Comparison of ENCODE assay signal across 18 mouse cellular contexts in genomic region chr6:35297516-35298227, GRCm38 (mm10). TPM values are rescaled to one million over a fixed set of nuclear protein-coding genes. Genes with fewer than 3 reads are reported as not detected.
A peak's percentile ranks its signal among the peaks of the same experiment; 100 is the strongest.
DNase-seq lines count a peak whose midpoint lies in the region; ATAC-seq and TF ChIP-seq lines count a peak whose summit lies in the region.
"Had no signal": no experiment of that assay in that cellular context is flagged by ENCODE, and none has a peak within 500 bp of the region (broad histone marks: within the 10 kb centered on the region; RNA-seq: fewer than 3 reads in every experiment).

No protein-coding gene starts in this region.

- no peak overlapping the region for H3K4me2 ChIP-seq in liver, embryonic 11.5 days
- H3K4me2 ChIP-seq: midbrain, embryonic 13.5 days; neural tube, embryonic 13.5 days had no signal

- TF ChIP-seq CTCF in heart, adult 2 months (IDR thresholded peaks at IDR 0.05): no peak

- H3K27ac ChIP-seq in heart, adult 2 months: peak overlapping the region; percentile 72
- no peak overlapping the region for H3K27ac ChIP-seq in liver, embryonic 11.5 days (ENCODE audit: low read depth, low read length)
- H3K27ac ChIP-seq: hindbrain, postnatal 0 days; limb, embryonic 10.5 days; midbrain, embryonic 13.5 days; neural tube, embryonic 13.5 days had no signal

- H3K4me3 ChIP-seq in heart, adult 2 months: no peak overlapping the region
- no peak overlapping the region for H3K4me3 ChIP-seq in liver, embryonic 11.5 days (ENCODE audit: low read depth, low read length)
- H3K4me3 ChIP-seq: erythroblast, embryonic 14.5 days; limb, embryonic 10.5 days; midbrain, embryonic 13.5 days; neural tube, embryonic 13.5 days had no signal

- no peak for TF ChIP-seq POLR2A in heart, adult 2 months (IDR thresholded peaks at IDR 0.05; ENCODE audit: insufficient read depth, low read depth, low read length)

- no peak overlapping the region for H3K9ac ChIP-seq in heart, adult 2 months (ENCODE audit: low read depth, low read length)
- H3K9ac ChIP-seq in liver, embryonic 11.5 days (ENCODE audit: low read depth, low read length): no peak overlapping the region
- H3K9ac ChIP-seq: midbrain, embryonic 13.5 days; neural tube, embryonic 13.5 days had no signal

- intact Hi-C loops in heart, adult 2 months (cut with DNase I): loop anchor here (2.0 to 10.0 kb wide), 2 partner anchors 45 to 67 kb away; no protein-coding TSS in a partner anchor
- intact Hi-C loops in heart, postnatal 25 days (cut with DNase I): loop anchor here (5.0 kb wide), 1 partner anchor 40 kb away; no protein-coding TSS in a partner anchor

- DNase-seq in heart, adult 2 months: no peak
- no peak for DNase-seq in heart, postnatal 25 days (ENCODE audit: low spot score)
- DNase-seq in kidney, adult 11 months: peak; percentile 86
- no peak for DNase-seq in kidney, postnatal 10 days
- no peak for DNase-seq in liver, embryonic 11.5 days (ENCODE audit: low spot score)
- no peak for DNase-seq in liver
- DNase-seq in cerebellum, adult 9-11 months: no peak

- H3K27me3 ChIP-seq in heart, adult 2 months (ENCODE audit: control insufficient read depth, insufficient read depth, low read length): no peaks in the 10 kb centered on the region
- no peaks in the 10 kb centered on the region for H3K27me3 ChIP-seq in liver, embryonic 11.5 days (replicated peaks; ENCODE audit: control insufficient read depth, insufficient read depth, low read length)
- H3K27me3 ChIP-seq: midbrain, embryonic 13.5 days; neural tube, embryonic 13.5 days had no signal

- no peaks in the 10 kb centered on the region for H3K79me2 ChIP-seq in heart, adult 2 months (replicated peaks; ENCODE audit: control insufficient read depth, insufficient read depth, low read length)

- ATAC-seq in liver, embryonic 11.5 days (replicated peaks; ENCODE audit: low FRiP score): 0 out of 2 replicates have a peak, but pooled peaks have one; percentile 10
- no peak for ATAC-seq in erythroblast, adult 5-6 weeks (replicated peaks; ENCODE audit: low FRiP score, poor library complexity, severe bottlenecking)
- ATAC-seq: intestine, postnatal 0 days; midbrain, embryonic 13.5 days had no signal

- peaks cover 8% of the 10 kb centered on the region for H3K4me1 ChIP-seq in heart, adult 2 months (ENCODE audit: control insufficient read depth, insufficient read depth, low read length)
- no peaks in the 10 kb centered on the region for H3K4me1 ChIP-seq in liver, embryonic 11.5 days (replicated peaks; ENCODE audit: control insufficient read depth, insufficient read depth, low read length)
- H3K4me1 ChIP-seq: limb, embryonic 10.5 days had no signal

- WGBS in heart, adult 2 months: 86% methylated on average over 7 of the region's 7 CpGs
- WGBS in liver, embryonic 11.5 days: 88% methylated on average over 7 of the region's 7 CpGs

- H3K36me3 ChIP-seq in heart, adult 2 months (ENCODE audit: control insufficient read depth, insufficient read depth, low read length): no peaks in the 10 kb centered on the region
- H3K36me3 ChIP-seq in liver, embryonic 11.5 days (ENCODE audit: control insufficient read depth, insufficient read depth, low read length): no peaks in the 10 kb centered on the region
- H3K36me3 ChIP-seq: limb, embryonic 10.5 days; midbrain, embryonic 13.5 days; neural tube, embryonic 13.5 days had no signal

- no peaks in the 10 kb centered on the region for H3K9me3 ChIP-seq in liver, embryonic 11.5 days (ENCODE audit: control insufficient read depth, low read length)
- H3K9me3 ChIP-seq: limb, embryonic 10.5 days; midbrain, embryonic 13.5 days; neural tube, embryonic 13.5 days had no signal

- TF ChIP-seq EP300 in heart, adult 2 months (IDR thresholded peaks at IDR 0.05; ENCODE audit: insufficient read depth, low read depth, low read length): no peak

RNA-seq across cellular contexts. Expression of gene Slc13a4, which starts 10.3 kb away (rescaled TPM):
- total RNA-seq in heart, adult 2 months (2021): not detected
- 0.53 and 0.70 TPM in 2 replicates for polyA plus RNA-seq in heart, adult 2 months (2012; rRNA removed)
- under 1 TPM; 0.08 to 0.16 TPM for total RNA-seq in heart, postnatal 25 days (2021)
- polyA plus RNA-seq in liver, embryonic 11.5 days (2014; fragmentation: Nextera tagmentation; extraction: Ambion mirVana): 0.15 and 0.31 TPM in 2 replicates
- not detected in 2 replicates for total RNA-seq in erythroblast, adult 5-6 weeks (2015; ENCODE audit: low replicate concordance)
- not detected in 2 replicates for total RNA-seq in erythroblast, adult 5-6 weeks (2017; ENCODE audit: low replicate concordance)
- total RNA-seq: common myeloid progenitor, adult 5-6 weeks; hematopoietic stem cell, adult 5-6 weeks had no signal
- polyA plus RNA-seq: erythroblast, embryonic 14.5 days had no signal

RNA-seq across cellular contexts. Expression of gene Fam180a, which starts 28.3 kb away (rescaled TPM):
- under 1 TPM; 0.34 to 0.41 TPM for total RNA-seq in heart, adult 2 months (2021)
- 0.16 and 0.23 TPM in 2 replicates for polyA plus RNA-seq in heart, adult 2 months (2012; rRNA removed)
- under 1 TPM; 0.78 to 0.81 TPM for total RNA-seq in heart, postnatal 25 days (2021)
- polyA plus RNA-seq in liver, embryonic 11.5 days (2014; fragmentation: Nextera tagmentation; extraction: Ambion mirVana): not detected in 2 replicates
- not detected in 2 replicates for total RNA-seq in erythroblast, adult 5-6 weeks (2015; ENCODE audit: low replicate concordance)
- total RNA-seq in erythroblast, adult 5-6 weeks (2017; ENCODE audit: low replicate concordance): not detected in 2 replicates
- total RNA-seq: common myeloid progenitor, adult 5-6 weeks; hematopoietic stem cell, adult 5-6 weeks; megakaryocyte, adult 5-6 weeks had no signal
- polyA plus RNA-seq: embryonic facial prominence, embryonic 11.5 days; erythroblast, embryonic 14.5 days; limb, embryonic 10.5 days had no signal
